Mouse (Mus musculus) kidney, embryonic 16.5 days (tissue): ENCODE data around the gene Tbc1d8. TPM values are rescaled to one million over a fixed set of nuclear protein-coding genes. Genes with fewer than 3 reads are reported as not detected.

Source experiments
- ATAC-seq: fragments of 200-750 bp; cut with Nextera tagmentation; 2 replicates; pipeline ENCODE4 v1.8.0; 2017; ENCODE audit warnings: moderate TSS enrichment; ENCODE audit not compliant: low FRiP score, low TSS enrichment
- H3K27ac ChIP-seq: fragments of 300-500 bp; sonication (generic); 2 replicates; pipeline ENCODE4 v1.5.1; 2014; ENCODE audit warnings: low read length
- H3K27me3 ChIP-seq: fragments of 300-500 bp; sonication (generic); 2 replicates; pipeline ENCODE4 v1.6.1; 2014; ENCODE audit warnings: low read length, control low read depth, mixed read lengths; ENCODE audit not compliant: insufficient read depth
- H3K36me3 ChIP-seq: fragments of 300-500 bp; sonication (generic); 2 replicates; pipeline ENCODE4 v1.6.1; 2014; ENCODE audit warnings: low read length, control low read depth, mixed read lengths; ENCODE audit not compliant: insufficient read depth
- H3K4me1 ChIP-seq: fragments of 300-500 bp; sonication (generic); 2 replicates; pipeline ENCODE4 v1.6.1; 2014; ENCODE audit warnings: low read length, control low read depth, mixed read lengths; ENCODE audit not compliant: insufficient read depth
- H3K4me2 ChIP-seq: fragments of 300-500 bp; sonication (generic); replicated peaks from 2 replicates; pipeline ENCODE4 v1.6.1; 2014; ENCODE audit warnings: low read depth, low read length
- H3K4me3 ChIP-seq: fragments of 300-500 bp; sonication (generic); 2 replicates; pipeline ENCODE4 v1.5.1; 2014; ENCODE audit warnings: mild to moderate bottlenecking, low read length
- H3K9ac ChIP-seq: fragments of 300-500 bp; sonication (generic); replicated peaks from 2 replicates; pipeline ENCODE4 v1.6.1; 2014; ENCODE audit warnings: low read length
- H3K9me3 ChIP-seq: fragments of 300-500 bp; sonication (generic); 2 replicates; pipeline ENCODE4 v1.6.1; 2016; ENCODE audit warnings: low read length, control low read depth
- WGBS: fragments of 180-500 bp; shearing (Covaris S2); extraction: QIAGEN DNeasy Blood & Tissue Kit; methylation state at CpG from one replicate; pipeline ENCODE4 v1.1.7; 2014; 5-methylcytosine and 5-hydroxymethylcytosine counted together
- polyA plus RNA-seq: library from polyadenylated mRNA; unstranded; fragments of >200 nt; fragmentation: Nextera tagmentation; extraction: Ambion mirVana; gene quantifications from 2 replicates; pipeline ENCODE4 v1.2.1, GENCODE M21; 2015

Gene Tbc1d8
- polyA plus RNA-seq, 1 experiment from 2014 or later: 10.1 TPM

GRCm38 (mm10) chr1:39462937-39463444 lies 15.6 kb downstream of the Tbc1d8 start:
- Histone ChIP-seq H3K36me3 (no peaks in the 10 kb centered on the region), H3K4me2 (no peak overlapping the region), H3K27me3 (no peaks in the 10 kb centered on the region), H3K27ac (no peak overlapping the region), H3K9ac (no peak overlapping the region), H3K4me1 (peaks cover 7% of the 10 kb centered on the region; the same call in 1 of the 2 replicates), H3K9me3 (no peaks in the 10 kb centered on the region; the same call in 1 of the 2 replicates), H3K4me3 (no peak overlapping the region)
- peak; percentile 52; the same call in 1 of the 2 replicates for ATAC-seq
- 54% methylated on average over 6 of the region's 6 CpGs for WGBS

GRCm38 (mm10) chr1:39462036-39462435 lies 16.5 kb downstream of the Tbc1d8 start:
- no peak for ATAC-seq
- 93% methylated on average over 13 of the region's 13 CpGs for WGBS
- H3K9ac ChIP-seq: no peak overlapping the region
- no peak overlapping the region for H3K4me3 ChIP-seq
- peaks cover 7% of the 10 kb centered on the region; the same call in 1 of the 2 replicates for H3K4me1 ChIP-seq
- H3K27me3 ChIP-seq: no peaks in the 10 kb centered on the region
- no peak overlapping the region for H3K4me2 ChIP-seq
- H3K27ac ChIP-seq: no peak overlapping the region
- no peaks in the 10 kb centered on the region; the same call in 1 of the 2 replicates for H3K9me3 ChIP-seq
- no peaks in the 10 kb centered on the region for H3K36me3 ChIP-seq

- Histone ChIP-seq H3K36me3 (no peaks in the 10 kb centered on the region), H3K4me2 (no peak overlapping the region), H3K4me1 (peaks cover 10% of the 10 kb centered on the region), H3K4me3 (no peak overlapping the region), H3K27me3 (no peaks in the 10 kb centered on the region), H3K9ac (no peak overlapping the region), H3K27ac (no peak overlapping the region), H3K9me3 (no peaks in the 10 kb centered on the region; the same call in 1 of the 2 replicates)
- 87% methylated on average over 5 of the region's 5 CpGs for WGBS
- ATAC-seq: no peak
Measured at GRCm38 (mm10) chr1:39460495-39460894, 18.1 kb downstream of the Tbc1d8 start.

- no peak for ATAC-seq
Measured at GRCm38 (mm10) chr1:39457887-39458874, 20.4 kb downstream of the Tbc1d8 start.

GRCm38 (mm10) chr1:39456421-39456853 lies 22.1 kb downstream of the Tbc1d8 start:
- no peak for ATAC-seq
- Histone ChIP-seq H3K4me3 (no peak overlapping the region), H3K9ac (no peak overlapping the region), H3K27me3 (no peaks in the 10 kb centered on the region), H3K27ac (no peak overlapping the region), H3K9me3 (no peaks in the 10 kb centered on the region; the same call in 1 of the 2 replicates), H3K36me3 (no peaks in the 10 kb centered on the region), H3K4me2 (no peak overlapping the region), H3K4me1 (peaks cover 25% of the 10 kb centered on the region)
- WGBS: 66% methylated on average over 5 of the region's 5 CpGs

More at GRCm38 (mm10) chr1:39457887-39458874, 20.4 kb downstream of the Tbc1d8 start:
- WGBS: 80% methylated on average over 13 of the region's 13 CpGs
- Histone ChIP-seq H3K9ac (no peak overlapping the region), H3K4me1 (peaks cover 20% of the 10 kb centered on the region), H3K27ac (no peak overlapping the region), H3K27me3 (no peaks in the 10 kb centered on the region), H3K36me3 (no peaks in the 10 kb centered on the region), H3K9me3 (no peaks in the 10 kb centered on the region; the same call in 1 of the 2 replicates), H3K4me2 (no peak overlapping the region), H3K4me3 (no peak overlapping the region)

- Histone ChIP-seq H3K9me3 (no peaks in the 10 kb centered on the region), H3K9ac (0 out of 2 replicates have a peak overlapping the region, but pooled peaks have one; percentile 28), H3K36me3 (no peaks in the 10 kb centered on the region), H3K27ac (peak overlapping the region; percentile 28; the same call in 1 of the 2 replicates), H3K27me3 (no peaks in the 10 kb centered on the region), H3K4me3 (no peak overlapping the region), H3K4me2 (peak overlapping the region; percentile 24; the same call in 1 of the 2 replicates), H3K4me1 (peaks cover 31% of the 10 kb centered on the region)
- ATAC-seq: no peak
- WGBS: 53% methylated on average over 23 of the region's 23 CpGs
Measured at GRCm38 (mm10) chr1:39455350-39456023, 23.1 kb downstream of the Tbc1d8 start.

GRCm38 (mm10) chr1:39454783-39455175 lies 23.8 kb downstream of the Tbc1d8 start:
- no peak overlapping the region for H3K4me3 ChIP-seq
- 56% methylated on average over 4 of the region's 4 CpGs for WGBS
- H3K36me3 ChIP-seq: no peaks in the 10 kb centered on the region
- ATAC-seq: no peak
- peak overlapping the region; percentile 28; the same call in 1 of the 2 replicates for H3K27ac ChIP-seq
- H3K27me3 ChIP-seq: no peaks in the 10 kb centered on the region
- H3K9me3 ChIP-seq: no peaks in the 10 kb centered on the region
- H3K9ac ChIP-seq: no peak overlapping the region
- no peak overlapping the region for H3K4me2 ChIP-seq
- H3K4me1 ChIP-seq: peaks cover 38% of the 10 kb centered on the region

- no peak for ATAC-seq
- 62% methylated on average over 9 of the region's 9 CpGs for WGBS
- Histone ChIP-seq H3K36me3 (no peaks in the 10 kb centered on the region), H3K4me1 (peaks cover 43% of the 10 kb centered on the region), H3K4me2 (no peak overlapping the region), H3K4me3 (no peak overlapping the region), H3K27ac (no peak overlapping the region), H3K9me3 (no peaks in the 10 kb centered on the region), H3K9ac (no peak overlapping the region), H3K27me3 (no peaks in the 10 kb centered on the region)
Measured at GRCm38 (mm10) chr1:39454108-39454782, 24.3 kb downstream of the Tbc1d8 start.

- H3K4me1 ChIP-seq: peaks cover 44% of the 10 kb centered on the region
- H3K9ac ChIP-seq: no peak overlapping the region
- H3K36me3 ChIP-seq: no peaks in the 10 kb centered on the region
- no peak for ATAC-seq
- no peak overlapping the region for H3K4me2 ChIP-seq
- WGBS: 67% methylated on average over 4 of the region's 4 CpGs
- no peak overlapping the region for H3K4me3 ChIP-seq
- no peak overlapping the region for H3K27ac ChIP-seq
- H3K27me3 ChIP-seq: no peaks in the 10 kb centered on the region
- no peaks in the 10 kb centered on the region for H3K9me3 ChIP-seq
Measured at GRCm38 (mm10) chr1:39452203-39452602, 26.4 kb downstream of the Tbc1d8 start.
